Mouse (Mus musculus): ENCODE measurements around the gene Mien1.

GRCm38 (mm10) chr11:98437441-98437840 lies 1.4 kb downstream of the Mien1 start:
- TF ChIP-seq POLR2A (IDR thresholded peaks at IDR 0.05; ENCODE audit: borderline replicate concordance, extremely low read depth, low read depth, low read length) = no peak
- no peak for TF ChIP-seq CTCF (IDR thresholded peaks at IDR 0.05; ENCODE audit: insufficient read depth, low read length)

Measured in lung, adult 2 months (tissue).